Mouse (Mus musculus): ENCODE measurements around the gene Adprh.

The Adprh gene

DNA sequence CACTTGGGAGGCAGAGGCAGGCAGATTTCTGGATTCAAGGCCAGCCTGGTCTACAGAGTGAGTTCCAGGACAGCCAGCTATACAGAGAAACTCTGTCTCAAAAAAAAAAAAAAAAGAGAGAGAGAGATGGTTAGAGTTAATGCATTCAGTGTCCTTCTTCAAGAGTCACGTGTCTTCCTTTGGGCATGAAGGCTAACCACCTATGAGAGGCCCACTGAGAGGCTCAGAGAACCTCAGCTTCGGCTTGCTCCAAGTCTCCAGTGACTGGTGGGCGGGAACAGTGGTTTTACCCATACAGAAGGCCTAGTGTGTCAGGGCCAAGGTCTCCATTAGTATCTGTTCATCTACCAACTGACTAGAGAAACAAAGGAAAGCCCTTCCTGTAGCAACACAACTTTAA lies 53.4 kb downstream of the Adprh start:
- no peak for DNase-seq (ENCODE audit: low read depth in 2 of 2, low spot score in 2 of 2)

DNA sequence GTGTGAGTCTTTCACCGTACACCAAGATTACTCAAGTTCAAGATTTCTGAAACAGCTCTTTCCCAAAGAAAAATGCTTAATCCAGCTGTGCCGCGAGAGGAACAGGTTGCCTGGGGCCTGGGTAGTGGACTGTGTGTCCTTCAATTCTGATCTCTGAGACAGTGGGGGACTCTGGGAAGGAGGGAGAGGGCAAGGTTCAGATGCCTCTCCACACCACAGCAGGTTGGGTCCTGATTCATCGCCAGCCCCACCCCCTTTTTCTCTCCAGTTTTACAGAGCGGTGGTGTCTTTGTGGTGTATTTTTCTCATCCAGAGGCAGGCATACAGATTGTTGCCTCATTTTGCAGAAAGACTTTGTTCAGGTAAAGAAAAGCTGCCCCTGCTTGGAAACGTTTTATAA lies 54.2 kb downstream of the Adprh start:
- no peak for DNase-seq (ENCODE audit: low read depth in 2 of 2, low spot score in 2 of 2)

DNA sequence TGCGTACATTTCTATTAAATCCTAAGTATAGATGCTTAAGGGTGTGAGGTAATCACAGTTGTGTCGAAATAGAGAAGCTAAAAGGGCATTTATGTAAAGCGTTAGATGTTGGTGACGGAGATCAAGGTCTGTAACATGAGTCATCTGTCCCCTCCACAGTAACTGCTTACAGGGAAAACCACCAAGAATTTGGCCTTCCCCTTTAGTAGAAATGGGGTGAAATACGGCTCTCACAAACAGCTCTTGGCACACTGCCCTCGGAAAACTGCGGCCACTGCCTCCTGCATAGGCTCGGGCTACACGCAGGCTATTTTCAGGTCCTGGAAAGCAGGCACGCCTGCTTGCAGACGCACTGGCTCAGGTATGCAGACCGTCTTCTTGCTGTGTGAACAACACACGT lies 56.3 kb downstream of the Adprh start:
- DNase-seq (ENCODE audit: low read depth in 2 of 2, low spot score in 2 of 2) = no peak

DNA sequence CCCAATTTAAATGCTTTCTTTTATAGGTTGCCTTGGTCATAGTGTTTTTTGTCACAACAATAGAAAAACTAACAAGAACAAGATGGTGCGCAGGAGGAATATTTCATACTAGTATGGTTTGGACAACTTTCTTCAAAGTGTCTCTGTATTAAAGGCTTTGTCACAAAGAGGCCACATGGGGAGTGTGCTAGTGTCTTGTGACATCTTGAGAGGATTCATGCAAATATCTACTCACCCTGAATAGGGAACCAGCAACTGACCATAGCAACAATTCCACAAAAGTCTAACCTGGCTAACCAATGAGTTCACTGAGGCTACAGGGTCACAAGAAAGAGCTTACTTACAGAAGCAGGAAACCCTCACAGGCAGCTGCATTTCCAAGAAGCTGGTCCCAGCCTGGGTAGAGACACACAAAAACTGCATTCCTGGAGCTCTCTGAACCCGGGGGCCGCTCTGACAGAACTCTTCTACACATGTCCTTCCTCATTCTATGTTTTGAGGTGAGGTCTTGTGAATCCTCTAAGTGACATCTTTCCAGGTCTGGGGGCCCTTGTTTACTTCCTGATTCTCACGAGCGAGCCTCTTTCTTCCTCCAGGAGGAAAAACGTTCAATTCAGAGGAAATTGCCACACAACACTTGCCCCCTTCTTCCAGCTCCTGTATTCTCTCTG lies 57.3 kb downstream of the Adprh start:
- no peak for DNase-seq (ENCODE audit: low read depth in 2 of 2, low spot score in 2 of 2)

DNA sequence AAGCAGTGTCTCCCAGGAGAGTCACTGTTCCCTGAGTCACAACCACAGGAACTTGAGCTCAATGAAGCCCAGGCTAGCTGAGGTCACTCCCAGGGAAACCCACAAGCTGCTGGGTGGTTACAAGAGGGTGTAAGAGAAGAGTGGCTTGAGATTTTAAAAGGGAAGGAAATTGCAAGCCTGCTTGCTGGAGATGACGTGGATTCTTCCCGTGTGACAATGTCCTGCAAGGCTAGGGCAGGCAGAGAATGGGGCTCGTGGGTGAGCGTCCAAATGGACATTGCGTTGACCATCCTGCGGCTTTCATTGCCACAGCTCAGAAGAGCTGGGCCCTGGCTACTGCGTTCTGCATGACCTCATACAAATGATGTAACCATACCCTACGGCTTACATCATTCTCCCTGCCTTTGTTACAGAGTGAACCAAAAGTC lies 58.3 kb downstream of the Adprh start:
- DNase-seq (ENCODE audit: low read depth in 2 of 2, low spot score in 2 of 2) = no peak
